Mouse (Mus musculus): ENCODE results near the gene Olig1. TPM values are rescaled to one million over a fixed set of nuclear protein-coding genes. Genes with fewer than 3 reads are reported as not detected.
A peak's percentile ranks its signal among the peaks of the same experiment; 100 is the strongest.

Olig1 gene
- polyA plus RNA-seq (2015; fragmentation: Nextera tagmentation; extraction: Ambion mirVana) = 0.40 TPM in 1 of 2 replicates, not detected in the other

DNA sequence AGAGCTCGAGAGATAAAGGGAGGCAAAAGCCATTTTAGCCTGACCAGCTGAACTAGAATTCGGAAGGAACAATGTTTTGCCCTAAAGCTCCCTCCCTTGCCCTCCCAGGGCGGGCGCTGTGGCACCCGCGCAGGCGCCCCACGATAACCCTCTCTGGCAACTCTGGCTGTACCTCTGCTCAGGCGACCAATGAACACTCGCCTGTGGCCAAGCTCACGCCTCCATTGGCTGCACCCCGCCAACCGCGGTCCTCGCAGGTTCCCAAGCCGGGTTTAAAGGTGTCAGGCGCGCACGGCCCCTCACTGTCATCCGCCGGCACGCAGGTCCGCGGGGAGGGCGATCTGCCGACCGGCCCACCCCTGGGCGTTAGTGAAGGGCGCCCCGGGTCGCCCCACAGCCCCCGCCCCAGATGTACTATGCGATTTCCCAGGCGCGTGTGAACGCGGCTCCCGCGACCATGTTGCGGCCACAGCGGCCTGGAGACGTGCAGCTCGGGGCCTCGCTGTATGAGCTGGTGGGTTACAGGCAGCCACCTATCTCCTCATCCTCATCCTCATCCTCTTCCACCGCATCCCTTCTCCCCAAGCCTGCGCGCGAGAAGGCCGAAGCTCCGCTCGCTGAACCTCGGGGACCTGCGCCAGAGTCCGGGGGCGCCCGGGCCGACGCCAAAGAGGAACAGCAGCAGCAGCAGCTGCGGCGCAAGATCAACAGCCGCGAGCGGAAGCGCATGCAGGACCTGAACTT lies at the start of gene Olig1:
TSS of gene Olig1 (plus strand) at position 305 of the 744 bp plus-strand sequence.
- peaks cover 9% of the 10 kb centered on the region for H3K4me1 ChIP-seq (replicated peaks; ENCODE audit: control insufficient read depth, insufficient read depth, low read length)
- peaks cover 75% of the 10 kb centered on the region for H3K27me3 ChIP-seq (ENCODE audit: control insufficient read depth, insufficient read depth, low read depth, low read length)
- H3K27ac ChIP-seq (ENCODE audit: low read length) = no peak within 1 kb of the TSS
- under 1% methylated on average over 64 of the region's 64 CpGs for WGBS
- H3K4me3 ChIP-seq (ENCODE audit: low read length) = peak within 1 kb of the TSS; percentile 42
- H3K9me3 ChIP-seq (ENCODE audit: control insufficient read depth, low read length) = no peaks in the 10 kb centered on the region
- ATAC-seq (ENCODE audit: low read depth) = peak; percentile 87
- peak within 1 kb of the TSS; percentile 71 for H3K4me2 ChIP-seq (ENCODE audit: low read depth, low read length)
- no peak within 1 kb of the TSS for H3K9ac ChIP-seq (ENCODE audit: low read length)
- H3K36me3 ChIP-seq (ENCODE audit: control insufficient read depth, insufficient read depth, low read length) = no peaks in the 10 kb centered on the region

DNA sequence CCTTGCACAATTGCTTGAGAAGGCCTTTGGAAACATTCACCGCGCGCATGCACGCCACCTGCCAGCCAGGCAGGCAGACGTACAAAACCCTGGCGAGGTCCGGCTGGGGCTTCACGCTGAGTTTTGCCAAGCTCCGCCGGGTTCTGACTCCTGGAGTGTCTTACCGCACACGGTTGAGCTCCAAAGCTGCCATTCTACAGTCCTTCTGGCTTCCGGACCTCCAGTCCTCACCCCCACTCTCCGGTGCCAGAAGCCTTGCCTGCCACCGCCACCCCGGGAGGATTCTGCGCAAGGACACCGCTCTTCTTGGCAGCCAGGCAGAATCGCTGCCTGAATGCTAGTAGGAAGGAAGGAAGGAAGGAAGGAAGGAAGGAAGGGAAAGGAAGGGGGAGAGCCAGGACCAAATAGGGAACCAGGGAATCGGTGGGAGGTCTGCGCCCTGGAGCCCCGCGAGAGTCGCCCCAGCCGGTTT lies 47.4 kb upstream of the Olig1 start:
- Histone ChIP-seq H3K4me2 (ENCODE audit: low read depth, low read length) (peak overlapping the region; percentile 27; the same call in 1 of the 2 replicates), H3K27ac (ENCODE audit: low read length) (no peak overlapping the region), H3K36me3 (ENCODE audit: control insufficient read depth, insufficient read depth, low read length) (no peaks in the 10 kb centered on the region), H3K4me3 (ENCODE audit: low read length) (peak overlapping the region; percentile 3), H3K9ac (ENCODE audit: low read length) (no peak overlapping the region), H3K4me1 (replicated peaks; ENCODE audit: control insufficient read depth, insufficient read depth, low read length) (peaks cover 22% of the 10 kb centered on the region; the same call in 1 of the 2 replicates), H3K27me3 (ENCODE audit: control insufficient read depth, insufficient read depth, low read depth, low read length) (peaks cover 99% of the 10 kb centered on the region), H3K9me3 (ENCODE audit: control insufficient read depth, low read length) (peaks cover 2% of the 10 kb centered on the region)
- under 1% methylated on average over 25 of the region's 25 CpGs for WGBS
- no peak for ATAC-seq (ENCODE audit: low read depth)

- Histone ChIP-seq H3K36me3 (ENCODE audit: control insufficient read depth, insufficient read depth, low read length) (no peaks in the 10 kb centered on the region), H3K27ac (ENCODE audit: low read length) (no peak overlapping the region), H3K9ac (ENCODE audit: low read length) (no peak overlapping the region), H3K9me3 (ENCODE audit: control insufficient read depth, low read length) (peaks cover 2% of the 10 kb centered on the region), H3K4me2 (ENCODE audit: low read depth, low read length) (peak overlapping the region; percentile 27; the same call in 1 of the 2 replicates), H3K4me3 (ENCODE audit: low read length) (peak overlapping the region; percentile 10), H3K4me1 (replicated peaks; ENCODE audit: control insufficient read depth, insufficient read depth, low read length) (peaks cover 24% of the 10 kb centered on the region; the same call in 1 of the 2 replicates), H3K27me3 (ENCODE audit: control insufficient read depth, insufficient read depth, low read depth, low read length) (peaks cover 99% of the 10 kb centered on the region)
- WGBS = under 1% methylated on average over 27 of the region's 27 CpGs
- ATAC-seq (ENCODE audit: low read depth) = no peak
These were observed 46.8 kb upstream of the Olig1 start for GRCm38 (mm10) chr16:91222643-91223271.

DNA sequence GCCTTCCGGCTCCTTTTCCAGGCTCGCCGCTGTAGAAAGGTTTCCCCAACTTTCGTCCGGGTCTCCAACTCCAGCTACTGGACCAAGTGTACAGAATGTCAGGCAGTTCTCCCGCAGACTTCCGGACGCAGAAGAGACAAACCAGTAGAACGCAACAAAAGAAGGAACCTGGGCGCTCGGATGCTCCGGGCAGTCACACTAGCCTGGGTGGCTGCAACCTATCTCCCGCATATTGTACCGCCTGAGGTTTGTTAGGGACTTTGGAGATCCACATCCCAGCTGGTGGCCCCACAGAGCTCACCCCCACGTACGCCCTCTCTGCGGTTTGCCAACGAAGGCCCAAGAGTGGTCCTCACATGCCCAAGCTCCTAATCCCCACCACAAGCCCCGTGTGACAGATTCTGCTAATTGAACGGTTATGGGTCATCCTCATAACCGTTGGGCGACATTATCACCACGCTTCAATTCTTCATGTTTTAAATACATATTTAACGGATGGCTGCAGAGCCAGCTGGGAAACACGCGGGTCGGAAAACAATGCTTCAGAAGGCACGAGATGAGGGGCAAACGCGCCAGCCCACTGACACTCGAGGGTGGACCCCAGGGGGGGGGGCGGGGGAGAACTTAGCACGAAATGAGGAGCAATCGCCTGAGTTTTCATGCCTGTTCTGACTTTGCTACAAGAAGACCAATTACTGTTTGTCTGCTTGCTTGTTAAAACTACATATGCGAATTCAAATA lies 46.1 kb upstream of the Olig1 start:
- Histone ChIP-seq H3K4me2 (ENCODE audit: low read depth, low read length) (no peak overlapping the region), H3K27me3 (ENCODE audit: control insufficient read depth, insufficient read depth, low read depth, low read length) (peaks cover 100% of the 10 kb centered on the region), H3K4me1 (replicated peaks; ENCODE audit: control insufficient read depth, insufficient read depth, low read length) (peaks cover 24% of the 10 kb centered on the region; the same call in 1 of the 2 replicates), H3K9me3 (ENCODE audit: control insufficient read depth, low read length) (no peaks in the 10 kb centered on the region), H3K36me3 (ENCODE audit: control insufficient read depth, insufficient read depth, low read length) (no peaks in the 10 kb centered on the region), H3K9ac (ENCODE audit: low read length) (no peak overlapping the region), H3K4me3 (ENCODE audit: low read length) (peak overlapping the region; percentile 10; the same call in 1 of the 2 replicates), H3K27ac (ENCODE audit: low read length) (no peak overlapping the region)
- 2% methylated on average over 35 of the region's 35 CpGs for WGBS
- no peak for ATAC-seq (ENCODE audit: low read depth)

- Histone ChIP-seq H3K9me3 (ENCODE audit: control insufficient read depth, low read length) (no peaks in the 10 kb centered on the region), H3K27me3 (ENCODE audit: control insufficient read depth, insufficient read depth, low read depth, low read length) (peaks cover 100% of the 10 kb centered on the region), H3K36me3 (ENCODE audit: control insufficient read depth, insufficient read depth, low read length) (no peaks in the 10 kb centered on the region), H3K4me1 (replicated peaks; ENCODE audit: control insufficient read depth, insufficient read depth, low read length) (peaks cover 24% of the 10 kb centered on the region; the same call in 1 of the 2 replicates), H3K9ac (ENCODE audit: low read length) (no peak overlapping the region), H3K4me2 (ENCODE audit: low read depth, low read length) (no peak overlapping the region), H3K4me3 (ENCODE audit: low read length) (no peak overlapping the region), H3K27ac (ENCODE audit: low read length) (no peak overlapping the region)
- ATAC-seq (ENCODE audit: low read depth) = no peak
- WGBS = 5% methylated on average over 10 of the region's 10 CpGs
These were observed 45.5 kb upstream of the Olig1 start for GRCm38 (mm10) chr16:91224068-91224402.

- Histone ChIP-seq H3K4me1 (replicated peaks; ENCODE audit: control insufficient read depth, insufficient read depth, low read length) (peaks cover 24% of the 10 kb centered on the region; the same call in 1 of the 2 replicates), H3K9me3 (ENCODE audit: control insufficient read depth, low read length) (no peaks in the 10 kb centered on the region), H3K27me3 (ENCODE audit: control insufficient read depth, insufficient read depth, low read depth, low read length) (peaks cover 100% of the 10 kb centered on the region), H3K4me2 (ENCODE audit: low read depth, low read length) (peak overlapping the region; percentile 40), H3K4me3 (ENCODE audit: low read length) (peak overlapping the region; percentile 25), H3K9ac (ENCODE audit: low read length) (no peak overlapping the region), H3K36me3 (ENCODE audit: control insufficient read depth, insufficient read depth, low read length) (no peaks in the 10 kb centered on the region), H3K27ac (ENCODE audit: low read length) (no peak overlapping the region)
- ATAC-seq (ENCODE audit: low read depth) = no peak
- 1% methylated on average over 26 of the region's 26 CpGs for WGBS
These were observed 44.9 kb upstream of the Olig1 start for GRCm38 (mm10) chr16:91224481-91225232.

DNA sequence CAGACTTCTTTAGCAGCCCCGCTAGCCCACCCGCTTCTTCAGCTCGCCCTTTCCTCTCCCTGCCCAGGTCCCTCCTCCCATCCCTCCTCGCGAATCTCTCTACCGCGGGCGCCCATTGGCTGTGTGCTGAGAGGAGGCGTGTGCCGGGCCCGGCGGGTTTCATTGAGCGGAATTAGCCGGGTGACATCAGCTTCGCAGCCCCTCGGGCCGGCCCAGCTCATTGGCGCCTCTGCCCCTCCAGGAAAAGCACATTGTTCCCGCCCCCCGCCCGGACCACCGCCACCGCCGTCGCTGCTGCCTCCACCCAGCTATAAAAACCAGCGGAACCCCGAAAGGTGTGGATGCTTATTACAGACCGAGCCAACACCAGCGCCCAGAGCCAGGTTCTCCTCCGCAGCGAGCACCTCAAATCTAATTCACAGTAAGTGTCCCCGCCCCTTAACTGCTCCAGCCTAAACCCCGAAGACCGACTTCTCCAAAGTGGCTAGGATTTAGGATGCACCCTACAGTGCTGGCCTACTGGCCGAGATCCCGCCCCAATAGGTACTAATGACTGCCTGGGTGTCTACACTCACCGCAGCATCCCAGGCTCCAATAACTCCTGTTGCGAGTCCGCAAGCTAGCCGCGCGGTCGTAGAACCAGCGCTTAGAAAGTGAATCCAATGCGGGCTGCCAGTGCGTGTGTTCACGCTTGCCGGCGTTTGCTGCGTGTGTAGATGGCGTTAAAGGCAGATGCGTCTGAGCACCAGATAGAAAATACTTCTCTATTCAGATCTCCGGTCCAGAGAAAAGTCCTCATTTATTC lies 44.1 kb upstream of the Olig1 start, which contains the start of gene Olig2:
TSS of gene Olig2 (plus strand) at position 225 of the 805 bp plus-strand sequence.
- Histone ChIP-seq H3K36me3 (ENCODE audit: control insufficient read depth, insufficient read depth, low read length) (no peaks in the 10 kb centered on the region), H3K4me2 (ENCODE audit: low read depth, low read length) (peak within 1 kb of the TSS; percentile 40), H3K27me3 (ENCODE audit: control insufficient read depth, insufficient read depth, low read depth, low read length) (peaks cover 99% of the 10 kb centered on the region), H3K4me1 (replicated peaks; ENCODE audit: control insufficient read depth, insufficient read depth, low read length) (peaks cover 24% of the 10 kb centered on the region; the same call in 1 of the 2 replicates), H3K4me3 (ENCODE audit: low read length) (peak within 1 kb of the TSS; percentile 25), H3K27ac (ENCODE audit: low read length) (no peak within 1 kb of the TSS), H3K9ac (ENCODE audit: low read length) (no peak within 1 kb of the TSS), H3K9me3 (ENCODE audit: control insufficient read depth, low read length) (no peaks in the 10 kb centered on the region)
- WGBS = under 1% methylated on average over 53 of the region's 53 CpGs
- ATAC-seq (ENCODE audit: low read depth) = no peak
